Mouse (Mus musculus) spleen, adult 2 months (tissue): ENCODE data around the gene Pcdh11x.

Experiments
- CTCF ChIP-seq: fragments of 200-500 bp; IDR thresholded peaks from 2 replicates; pipeline ENCODE4 v1.5.1; 2011; ENCODE audit warnings: mild to moderate bottlenecking, inconsistent platforms; ENCODE audit not compliant: insufficient read depth, insufficient read length, insufficient replicate concordance; ENCODE audit errors: extremely low read depth
- POLR2A ChIP-seq: fragments of 200-500 bp; IDR thresholded peaks from 2 replicates; pipeline ENCODE4 v1.6.1; 2011; ENCODE audit warnings: low read depth, low read length, inconsistent platforms

- TF ChIP-seq CTCF (no peak), POLR2A (no peak)
Observed at GRCm38 (mm10) chrX:120524986-120525385, 234.9 kb downstream of the Pcdh11x start.
